Comparison of ENCODE assay signal across 8 mouse cellular contexts in the genomic region with DNA sequence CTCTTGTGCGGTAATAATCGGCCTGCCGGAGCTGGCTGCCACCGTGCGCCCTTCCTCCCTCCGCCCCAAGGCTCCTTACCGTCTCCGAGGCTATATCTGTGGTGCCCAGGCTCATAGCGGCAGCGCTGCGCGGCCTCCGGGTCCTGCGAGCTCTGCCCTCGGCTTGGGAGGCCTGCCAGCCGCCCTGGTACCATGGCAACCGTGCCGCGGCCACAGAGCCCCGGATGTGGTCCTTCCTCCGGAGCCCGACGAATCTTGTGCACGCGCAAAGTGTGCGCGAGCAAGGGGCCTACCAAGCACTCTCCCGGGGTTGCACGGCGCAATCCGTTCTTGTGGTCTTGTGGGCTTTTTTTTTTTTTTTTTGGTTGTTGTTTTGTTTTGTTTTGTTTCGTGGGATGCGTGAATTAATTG. TPM values are rescaled to one million over a fixed set of nuclear protein-coding genes. Genes with fewer than 3 reads are reported as not detected.
DNase-seq lines count a peak whose midpoint lies in the region; ATAC-seq and TF ChIP-seq lines count a peak whose summit lies in the region.

A gene (minus strand): TSS at position 276 of the 411 bp plus-strand sequence.

- peak; percentile 57 for ATAC-seq in forebrain, embryonic 15.5 days (replicated peaks)
- peak; percentile 63 for ATAC-seq in lung, embryonic 14.5 days (ENCODE audit: insufficient read depth)

- no peaks in the 10 kb centered on the region for H3K9me3 ChIP-seq in forebrain, embryonic 15.5 days
- H3K9me3 ChIP-seq in lung, embryonic 14.5 days (ENCODE audit: low read depth, low read length): no peaks in the 10 kb centered on the region

- intact Hi-C loops in heart, postnatal 25 days (cut with DNase I): no loop called here

- H3K27me3 ChIP-seq in forebrain, embryonic 15.5 days: no peaks in the 10 kb centered on the region
- no peaks in the 10 kb centered on the region for H3K27me3 ChIP-seq in lung, embryonic 14.5 days (ENCODE audit: insufficient read depth, low read length)
- H3K27me3 ChIP-seq in thymus, adult 2 months (ENCODE audit: control insufficient read depth, insufficient read depth, low read length): no peaks in the 10 kb centered on the region

- H3K36me3 ChIP-seq in forebrain, embryonic 15.5 days: 0 out of 2 replicates have a peak, but pooled peaks cover 4% of the 10 kb centered on the region
- peaks cover 12% of the 10 kb centered on the region; the same call in 1 of the 2 replicates for H3K36me3 ChIP-seq in lung, embryonic 14.5 days (ENCODE audit: insufficient read depth)
- H3K36me3 ChIP-seq in thymus, adult 2 months (ENCODE audit: control insufficient read depth, insufficient read depth, low read length): no peaks in the 10 kb centered on the region

- peak within 1 kb of the TSS; percentile 77 for H3K4me2 ChIP-seq in forebrain, embryonic 15.5 days (replicated peaks)
- H3K4me2 ChIP-seq in lung, embryonic 14.5 days: peak within 1 kb of the TSS; percentile 82

- H3K4me3 ChIP-seq in forebrain, embryonic 15.5 days: peak within 1 kb of the TSS; percentile 83
- H3K4me3 ChIP-seq in layer of hippocampus, adult 2 months: peak within 1 kb of the TSS; percentile 95
- peak within 1 kb of the TSS; percentile 74 for H3K4me3 ChIP-seq in lung, embryonic 14.5 days (ENCODE audit: low read depth, low read length)
- peak within 1 kb of the TSS; percentile 86 for H3K4me3 ChIP-seq in olfactory bulb, adult 2 months (ENCODE audit: insufficient read depth, low read depth, low read length)
- H3K4me3 ChIP-seq in thymus, adult 2 months (ENCODE audit: control insufficient read depth, insufficient read depth, low read length): peak within 1 kb of the TSS; percentile 77

- 0% methylated on average over 33 of the region's 33 CpGs for WGBS in forebrain, embryonic 15.5 days
- under 1% methylated on average over 33 of the region's 33 CpGs for WGBS in lung, embryonic 14.5 days
- WGBS in olfactory bulb, adult 2 months: under 1% methylated on average over 33 of the region's 33 CpGs
- 0% methylated on average over 33 of the region's 33 CpGs for WGBS in thymus, adult 2 months

- H3K27ac ChIP-seq in forebrain, embryonic 15.5 days (replicated peaks): peak within 1 kb of the TSS; percentile 89
- H3K27ac ChIP-seq in layer of hippocampus, adult 2 months: peak within 1 kb of the TSS; percentile 98
- peak within 1 kb of the TSS; percentile 60 for H3K27ac ChIP-seq in lung, embryonic 14.5 days (ENCODE audit: low read depth)
- H3K27ac ChIP-seq in olfactory bulb, adult 2 months (ENCODE audit: insufficient read depth, low read depth, low read length): peak within 1 kb of the TSS; percentile 53
- H3K27ac ChIP-seq in thymus, adult 2 months (ENCODE audit: control insufficient read depth, insufficient read depth, low read length): peak within 1 kb of the TSS; percentile 8; the same call in 1 of the 2 replicates

- peak; percentile 21; the same call in 1 of the 2 replicates for TF ChIP-seq CTCF in layer of hippocampus, adult 2 months (conservative IDR thresholded peaks at IDR 0.05)
- no peak for TF ChIP-seq CTCF in lung, embryonic 14.5 days (IDR thresholded peaks at IDR 0.05; ENCODE audit: low read depth)
- 0 out of 2 replicates have a peak, but pooled peaks have one; percentile 16 for TF ChIP-seq CTCF in olfactory bulb, adult 2 months (IDR thresholded peaks at IDR 0.05; ENCODE audit: insufficient read depth, low read depth, low read length)
- TF ChIP-seq CTCF in thymus, adult 2 months (IDR thresholded peaks at IDR 0.05; ENCODE audit: borderline replicate concordance, control insufficient read depth, extremely low read depth, insufficient read depth, low read length, poor library complexity): no peak

- H3K9ac ChIP-seq in forebrain, embryonic 15.5 days (replicated peaks): peak within 1 kb of the TSS; percentile 87
- H3K9ac ChIP-seq in lung, embryonic 14.5 days: peak within 1 kb of the TSS; percentile 68

- H3K4me1 ChIP-seq in forebrain, embryonic 15.5 days: peaks cover 41% of the 10 kb centered on the region
- H3K4me1 ChIP-seq in lung, embryonic 14.5 days (ENCODE audit: insufficient read depth): peaks cover 8% of the 10 kb centered on the region; the same call in 1 of the 2 replicates
- H3K4me1 ChIP-seq in olfactory bulb, adult 2 months (ENCODE audit: control insufficient read depth, insufficient read depth, low read length): peaks cover 28% of the 10 kb centered on the region
- H3K4me1 ChIP-seq in thymus, adult 2 months (replicated peaks; ENCODE audit: control insufficient read depth, insufficient read depth, low read length): peaks cover 28% of the 10 kb centered on the region

- TF ChIP-seq POLR2A in olfactory bulb, adult 2 months (IDR thresholded peaks at IDR 0.05; ENCODE audit: insufficient read depth, low read depth, low read length): peak; percentile 61; the same call in 1 of the 2 replicates
- TF ChIP-seq POLR2A in thymus, adult 2 months (IDR thresholded peaks at IDR 0.05; ENCODE audit: control insufficient read depth, extremely low read depth, insufficient read depth, low read length, poor library complexity): 0 out of 2 replicates have a peak, but pooled peaks have one; percentile 53

- DNase-seq in ES-CJ7 (ENCODE audit: low read depth, low spot score): peak; percentile 92
- peak; percentile 95 for DNase-seq in cerebellum, adult 11 months
- peak; percentile 85 for DNase-seq in heart, postnatal 25 days (ENCODE audit: low spot score)
- peak; percentile 93 to 96 for DNase-seq in layer of hippocampus, adult 2 months (ENCODE audit: low spot score in 2 of 2)
- DNase-seq in lung, embryonic 14.5 days: peak; percentile 98
- DNase-seq in thymus, adult 2 months: peak; percentile 97

RNA-seq across cellular contexts. Expression of the gene that starts here (rescaled TPM):
- polyA plus RNA-seq in forebrain, embryonic 15.5 days (2015; fragmentation: Nextera tagmentation; extraction: Ambion mirVana): 22.2 and 25.1 TPM in 2 replicates
- total RNA-seq in heart, postnatal 25 days (2021): 1 to 10 TPM; 4.5 to 7.5 TPM
- total RNA-seq in layer of hippocampus, adult 2 months (2021): 10 to 100 TPM; 46.2 to 57.9 TPM
- polyA plus RNA-seq in lung, embryonic 14.5 days (2014; fragmentation: Nextera tagmentation; extraction: Ambion mirVana): 21.1 and 25.5 TPM in 2 replicates
- polyA plus RNA-seq in olfactory bulb, adult 2 months (2012; ENCODE audit: insufficient read depth, insufficient read length, low replicate concordance, missing spikeins): not detected in 2 replicates
- 30.0 and 31.5 TPM in 2 replicates for polyA plus RNA-seq in thymus, adult 2 months (2012; rRNA removed)

Comparison
In these comparisons a context has a peak if more than half of its experiments do, and no peak if none do; other contexts are left out.
1. Peak in every context shown above with its lines: DNase-seq, ATAC-seq, H3K4me3 ChIP-seq and H3K27ac ChIP-seq.
2. RNA of the gene that starts here (total RNA-seq): 46.2 to 57.9 TPM in layer of hippocampus, adult 2 months; 4.5 to 7.5 TPM in heart, postnatal 25 days; every median in the first group is over 4 times any median in the second.
3. H3K27ac ChIP-seq: peak in every context shown above with its lines; median percentile 98 in layer of hippocampus, adult 2 months; 89 in forebrain, embryonic 15.5 days; 60 in lung, embryonic 14.5 days; 53 in olfactory bulb, adult 2 months; 8 in thymus, adult 2 months.
4. CTCF ChIP-seq: peak in layer of hippocampus, adult 2 months (single experiment) and olfactory bulb, adult 2 months (single experiment); none in lung, embryonic 14.5 days (single experiment) and thymus, adult 2 months (single experiment).